Mouse (Mus musculus): ENCODE results near the gene Akap13. TPM values are rescaled to one million over a fixed set of nuclear protein-coding genes. Genes with fewer than 3 reads are reported as not detected.

Gene Akap13
- polyA plus RNA-seq, 1 experiment from 2014 or later = 12.0 TPM

DNA sequence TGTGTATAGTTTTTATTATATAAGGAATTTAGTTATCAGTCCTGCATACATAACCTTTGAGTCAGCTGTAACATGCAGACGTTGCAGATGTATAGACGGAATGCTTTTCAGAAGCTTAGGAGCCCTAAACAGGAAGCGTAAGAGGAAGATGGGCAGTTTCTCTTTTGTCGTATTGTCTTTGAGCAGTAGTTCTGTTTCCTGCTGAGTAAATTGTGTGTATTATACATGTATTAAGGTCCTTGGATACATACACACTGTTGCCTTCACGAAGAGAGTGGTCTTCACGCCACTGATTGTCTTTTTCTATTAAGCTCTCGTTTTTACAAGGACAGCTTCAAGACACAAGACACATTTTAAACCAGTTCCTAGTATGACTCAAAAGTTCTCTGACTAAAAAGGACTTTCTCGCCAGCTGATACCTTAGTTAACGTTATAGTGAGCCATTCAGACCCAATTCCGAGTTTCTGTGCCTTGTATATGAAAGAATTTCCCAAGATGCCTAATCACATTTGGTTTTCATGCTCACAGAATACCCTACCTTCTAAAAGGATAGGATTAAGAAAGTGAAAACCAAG is 245.5 kb downstream of the Akap13 start:
- WGBS = 92% methylated on average over 10 of the region's 10 CpGs
- no peak overlapping the region for H3K27ac ChIP-seq (ENCODE audit: low read length)
- H3K4me3 ChIP-seq (replicated peaks; ENCODE audit: low read length) = no peak overlapping the region
- H3K4me1 ChIP-seq (replicated peaks; ENCODE audit: control insufficient read depth, insufficient read depth, low read length) = no peaks in the 10 kb centered on the region
- ATAC-seq = no peak
- H3K9ac ChIP-seq (replicated peaks; ENCODE audit: low read depth, low read length) = no peak overlapping the region
- no peaks in the 10 kb centered on the region for H3K27me3 ChIP-seq (replicated peaks; ENCODE audit: control insufficient read depth, insufficient read depth, low read length)
- H3K4me2 ChIP-seq (ENCODE audit: low read length) = no peak overlapping the region
- H3K9me3 ChIP-seq (ENCODE audit: control insufficient read depth, low read length) = no peaks in the 10 kb centered on the region
- H3K36me3 ChIP-seq (ENCODE audit: control insufficient read depth, insufficient read depth) = peaks cover 2% of the 10 kb centered on the region; the same call in 1 of the 2 replicates

DNA sequence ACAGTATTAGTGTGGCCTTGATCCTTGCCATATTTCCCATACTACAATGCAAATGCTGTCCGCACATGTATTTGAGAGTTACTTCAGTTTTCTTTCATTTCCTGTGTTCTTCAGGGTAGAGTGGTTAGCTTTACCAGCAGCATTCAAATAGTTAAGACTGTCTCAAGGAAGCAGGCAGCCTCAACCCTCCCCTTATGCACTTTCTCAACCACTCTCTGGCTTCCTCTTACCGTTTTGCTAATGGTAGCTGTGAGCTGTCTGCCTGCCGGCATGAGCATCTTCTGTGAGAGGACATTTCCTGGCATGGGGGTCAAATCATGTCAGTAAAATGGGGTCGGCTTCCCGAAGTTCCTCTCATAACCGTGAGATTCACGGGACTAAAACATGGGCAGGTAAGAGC is 246.4 kb downstream of the Akap13 start:
- Histone ChIP-seq H3K27ac (ENCODE audit: low read length) (no peak overlapping the region), H3K36me3 (ENCODE audit: control insufficient read depth, insufficient read depth) (peaks cover 2% of the 10 kb centered on the region; the same call in 1 of the 2 replicates), H3K9ac (replicated peaks; ENCODE audit: low read depth, low read length) (no peak overlapping the region), H3K4me1 (replicated peaks; ENCODE audit: control insufficient read depth, insufficient read depth, low read length) (no peaks in the 10 kb centered on the region), H3K9me3 (ENCODE audit: control insufficient read depth, low read length) (no peaks in the 10 kb centered on the region), H3K27me3 (replicated peaks; ENCODE audit: control insufficient read depth, insufficient read depth, low read length) (no peaks in the 10 kb centered on the region), H3K4me3 (replicated peaks; ENCODE audit: low read length) (no peak overlapping the region), H3K4me2 (ENCODE audit: low read length) (no peak overlapping the region)
- 89% methylated on average over 7 of the region's 7 CpGs for WGBS
- ATAC-seq = no peak

DNA sequence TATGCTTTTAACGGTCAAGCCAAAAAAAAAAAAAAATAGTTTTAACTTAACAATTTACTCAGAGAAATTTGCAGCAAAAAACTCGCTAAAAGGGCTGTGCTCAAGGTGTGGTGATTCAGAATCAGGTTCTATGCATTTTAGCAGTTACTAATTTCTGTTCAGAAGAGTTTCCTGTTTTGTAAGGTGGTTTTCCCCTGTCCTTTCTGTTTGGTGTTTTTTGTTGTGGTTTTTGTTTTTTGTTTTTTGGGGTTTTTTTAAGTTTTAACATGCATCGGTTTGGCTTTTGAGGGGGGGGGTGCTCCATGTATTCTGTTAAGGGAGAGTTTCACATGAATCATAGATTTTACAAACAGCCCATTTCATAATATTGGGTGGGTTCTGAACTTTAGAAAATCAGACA is 247.0 kb downstream of the Akap13 start:
- no peak overlapping the region for H3K4me3 ChIP-seq (replicated peaks; ENCODE audit: low read length)
- no peaks in the 10 kb centered on the region for H3K27me3 ChIP-seq (replicated peaks; ENCODE audit: control insufficient read depth, insufficient read depth, low read length)
- H3K9me3 ChIP-seq (ENCODE audit: control insufficient read depth, low read length) = no peaks in the 10 kb centered on the region
- H3K4me1 ChIP-seq (replicated peaks; ENCODE audit: control insufficient read depth, insufficient read depth, low read length) = no peaks in the 10 kb centered on the region
- H3K4me2 ChIP-seq (ENCODE audit: low read length) = no peak overlapping the region
- WGBS = 91% methylated on average over 3 of the region's 3 CpGs
- H3K27ac ChIP-seq (ENCODE audit: low read length) = no peak overlapping the region
- H3K9ac ChIP-seq (replicated peaks; ENCODE audit: low read depth, low read length) = no peak overlapping the region
- no peak for ATAC-seq
- H3K36me3 ChIP-seq (ENCODE audit: control insufficient read depth, insufficient read depth) = peaks cover under 1% of the 10 kb centered on the region; the same call in 1 of the 2 replicates

DNA sequence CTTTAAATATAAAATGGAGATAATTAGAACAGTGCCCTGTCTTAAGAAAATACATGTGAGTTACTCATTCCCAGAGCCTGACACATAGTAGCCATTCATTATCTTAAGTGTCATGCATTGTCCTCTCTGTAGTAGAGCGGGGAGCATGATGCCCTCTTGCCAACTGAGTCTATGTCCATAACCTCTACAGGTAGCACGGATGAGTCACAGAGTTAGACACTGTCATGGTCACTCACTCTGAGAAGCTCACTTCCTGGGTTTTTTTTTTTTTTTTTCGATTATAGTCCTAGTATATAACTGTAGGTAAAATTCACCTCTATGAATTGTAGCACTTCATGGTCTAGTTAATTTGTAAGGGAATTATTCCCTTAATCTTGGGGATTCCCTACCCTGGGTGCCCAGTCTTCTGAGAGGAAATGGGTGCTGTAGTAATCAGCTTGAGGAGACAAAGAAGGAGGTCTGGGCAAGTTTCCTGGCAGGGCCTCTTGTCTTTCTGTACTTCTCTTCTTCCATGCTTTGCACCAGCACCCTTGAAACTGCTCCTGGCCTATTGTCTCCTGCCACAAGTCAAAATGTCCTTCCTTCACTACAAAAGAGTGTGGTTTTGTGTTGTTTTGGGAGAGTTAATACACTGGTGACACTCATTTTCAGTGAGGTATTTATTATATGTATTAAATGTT is 247.8 kb downstream of the Akap13 start:
- Histone ChIP-seq H3K4me1 (replicated peaks; ENCODE audit: control insufficient read depth, insufficient read depth, low read length) (no peaks in the 10 kb centered on the region), H3K9me3 (ENCODE audit: control insufficient read depth, low read length) (no peaks in the 10 kb centered on the region), H3K9ac (replicated peaks; ENCODE audit: low read depth, low read length) (no peak overlapping the region), H3K27me3 (replicated peaks; ENCODE audit: control insufficient read depth, insufficient read depth, low read length) (no peaks in the 10 kb centered on the region), H3K36me3 (ENCODE audit: control insufficient read depth, insufficient read depth) (no peaks in the 10 kb centered on the region), H3K27ac (ENCODE audit: low read length) (no peak overlapping the region), H3K4me3 (replicated peaks; ENCODE audit: low read length) (no peak overlapping the region), H3K4me2 (ENCODE audit: low read length) (no peak overlapping the region)
- WGBS = 89% methylated on average over 3 of the region's 3 CpGs
- ATAC-seq = no peak

DNA sequence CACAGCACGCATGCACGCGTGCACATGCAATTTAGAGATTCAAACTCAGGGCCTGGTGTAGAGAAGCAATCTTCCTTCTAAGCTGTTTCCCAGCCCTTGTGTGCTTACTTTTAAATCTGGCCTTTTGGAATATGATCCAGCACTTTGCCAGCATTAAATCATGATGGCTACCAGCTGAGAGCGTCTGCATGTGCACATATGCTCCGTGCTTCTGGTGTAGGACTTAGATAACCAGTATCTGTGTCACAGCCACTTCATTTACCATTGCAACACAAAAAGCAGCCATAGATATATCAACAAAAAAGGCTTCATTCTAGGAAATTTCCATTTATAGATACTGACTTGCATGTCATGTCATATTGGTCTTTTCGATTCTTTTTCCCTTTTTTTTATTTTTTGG is 249.5 kb downstream of the Akap13 start:
- no peak for ATAC-seq
- Histone ChIP-seq H3K9me3 (ENCODE audit: control insufficient read depth, low read length) (no peaks in the 10 kb centered on the region), H3K4me2 (ENCODE audit: low read length) (no peak overlapping the region), H3K4me1 (replicated peaks; ENCODE audit: control insufficient read depth, insufficient read depth, low read length) (no peaks in the 10 kb centered on the region), H3K27ac (ENCODE audit: low read length) (no peak overlapping the region; the same call in 1 of the 2 replicates), H3K27me3 (replicated peaks; ENCODE audit: control insufficient read depth, insufficient read depth, low read length) (no peaks in the 10 kb centered on the region), H3K36me3 (ENCODE audit: control insufficient read depth, insufficient read depth) (no peaks in the 10 kb centered on the region), H3K9ac (replicated peaks; ENCODE audit: low read depth, low read length) (no peak overlapping the region), H3K4me3 (replicated peaks; ENCODE audit: low read length) (no peak overlapping the region)
- WGBS = 92% methylated on average over 6 of the region's 6 CpGs

DNA sequence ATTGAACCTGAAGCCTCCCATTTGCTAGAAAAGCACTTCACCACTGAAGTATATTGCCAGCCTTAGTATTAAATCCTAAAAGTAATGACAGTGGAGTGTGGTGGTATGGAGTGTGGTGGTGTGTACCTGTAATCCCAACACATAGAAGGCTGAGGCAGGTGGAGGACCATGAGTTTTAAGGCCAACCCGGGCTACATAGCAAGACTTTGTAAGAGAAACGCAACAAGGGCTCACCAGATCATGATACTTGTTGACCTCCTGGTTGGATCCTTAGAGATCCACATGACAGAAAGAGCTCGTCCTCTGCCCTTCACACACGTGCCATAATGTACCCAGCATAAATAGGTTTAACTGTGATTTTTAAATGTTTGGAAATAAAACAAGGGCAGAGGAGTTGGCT is 254.6 kb downstream of the Akap13 start:
- Histone ChIP-seq H3K4me3 (replicated peaks; ENCODE audit: low read length) (no peak overlapping the region), H3K9me3 (ENCODE audit: control insufficient read depth, low read length) (no peaks in the 10 kb centered on the region), H3K9ac (replicated peaks; ENCODE audit: low read depth, low read length) (no peak overlapping the region), H3K36me3 (ENCODE audit: control insufficient read depth, insufficient read depth) (no peaks in the 10 kb centered on the region), H3K27ac (ENCODE audit: low read length) (no peak overlapping the region), H3K4me1 (replicated peaks; ENCODE audit: control insufficient read depth, insufficient read depth, low read length) (no peaks in the 10 kb centered on the region), H3K4me2 (ENCODE audit: low read length) (no peak overlapping the region), H3K27me3 (replicated peaks; ENCODE audit: control insufficient read depth, insufficient read depth, low read length) (no peaks in the 10 kb centered on the region)
- no peak for ATAC-seq
- 97% methylated on average over 4 of the region's 4 CpGs for WGBS

DNA sequence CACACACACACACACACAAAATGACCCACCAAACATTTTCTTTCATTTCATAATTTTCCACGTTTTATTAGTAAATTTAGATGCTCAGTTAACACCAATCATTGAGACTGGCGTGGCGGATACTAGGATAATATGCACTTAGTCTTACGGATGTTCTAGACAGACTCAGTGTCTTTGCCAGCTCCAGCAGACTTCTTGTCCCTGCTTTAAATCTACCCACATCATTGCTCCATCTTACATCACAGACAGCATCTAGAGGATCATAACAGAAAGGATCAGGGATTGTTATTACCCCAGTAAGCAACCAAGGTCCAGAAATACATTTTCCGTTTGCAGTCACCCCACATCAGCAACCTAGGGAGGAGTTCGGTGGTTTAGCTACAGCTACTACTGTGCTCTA is 255.6 kb downstream of the Akap13 start:
- H3K4me2 ChIP-seq (ENCODE audit: low read length) = no peak overlapping the region
- H3K9ac ChIP-seq (replicated peaks; ENCODE audit: low read depth, low read length) = no peak overlapping the region
- no peaks in the 10 kb centered on the region for H3K36me3 ChIP-seq (ENCODE audit: control insufficient read depth, insufficient read depth)
- WGBS = 95% methylated on average over 6 of the region's 6 CpGs
- no peak for ATAC-seq
- H3K4me1 ChIP-seq (replicated peaks; ENCODE audit: control insufficient read depth, insufficient read depth, low read length) = no peaks in the 10 kb centered on the region
- H3K9me3 ChIP-seq (ENCODE audit: control insufficient read depth, low read length) = no peaks in the 10 kb centered on the region
- H3K4me3 ChIP-seq (replicated peaks; ENCODE audit: low read length) = no peak overlapping the region
- H3K27me3 ChIP-seq (replicated peaks; ENCODE audit: control insufficient read depth, insufficient read depth, low read length) = no peaks in the 10 kb centered on the region
- no peak overlapping the region for H3K27ac ChIP-seq (ENCODE audit: low read length)

DNA sequence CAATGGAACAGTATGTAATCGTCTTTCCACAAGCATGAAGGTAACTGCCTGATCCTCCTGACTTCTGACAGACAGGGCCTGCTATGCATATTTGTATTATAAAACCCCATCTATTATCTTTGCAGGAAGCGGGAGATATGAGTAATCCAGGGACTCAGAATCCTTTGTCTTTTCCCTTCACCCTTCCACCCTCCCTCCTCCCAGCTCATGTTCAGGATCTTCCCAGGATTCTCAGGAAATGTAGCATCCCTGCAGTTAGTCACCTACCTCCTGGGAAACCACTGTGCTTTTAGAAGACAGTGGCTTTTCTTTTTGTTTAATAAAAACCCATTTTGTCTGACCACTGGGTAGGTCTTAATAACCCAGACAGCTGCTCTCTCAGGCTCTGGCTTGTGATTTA is 256.1 kb downstream of the Akap13 start:
- no peak overlapping the region for H3K4me3 ChIP-seq (replicated peaks; ENCODE audit: low read length)
- ATAC-seq = no peak
- 74% methylated on average over 2 of the region's 2 CpGs for WGBS

DNA sequence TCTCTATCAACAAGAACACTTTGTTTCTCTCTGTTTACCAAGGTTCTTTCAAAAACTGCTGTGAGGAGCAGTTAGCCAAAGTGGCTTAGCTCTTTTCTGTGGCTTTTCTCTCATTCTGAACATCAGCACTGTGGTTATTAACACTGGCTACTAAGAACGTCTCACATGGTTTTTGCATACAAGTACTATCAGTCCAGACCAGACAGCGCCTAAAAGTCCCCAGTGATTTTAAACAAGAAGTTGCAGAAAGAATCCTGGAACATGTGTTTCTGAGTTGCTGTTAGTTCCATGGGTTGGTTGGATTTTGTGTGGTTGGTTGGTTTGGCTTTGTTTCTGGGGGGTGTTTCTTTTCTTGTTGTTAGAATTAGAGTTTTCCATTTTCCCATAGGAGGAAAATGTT is 257.5 kb downstream of the Akap13 start:
- ATAC-seq = no peak
- no peak overlapping the region for H3K4me2 ChIP-seq (ENCODE audit: low read length)
- no peaks in the 10 kb centered on the region for H3K4me1 ChIP-seq (replicated peaks; ENCODE audit: control insufficient read depth, insufficient read depth, low read length)
- H3K9ac ChIP-seq (replicated peaks; ENCODE audit: low read depth, low read length) = no peak overlapping the region
- WGBS = 60% methylated on average over 2 of the region's 2 CpGs
- no peaks in the 10 kb centered on the region for H3K36me3 ChIP-seq (ENCODE audit: control insufficient read depth, insufficient read depth)
- H3K27me3 ChIP-seq (replicated peaks; ENCODE audit: control insufficient read depth, insufficient read depth, low read length) = no peaks in the 10 kb centered on the region
- H3K27ac ChIP-seq (ENCODE audit: low read length) = no peak overlapping the region
- no peaks in the 10 kb centered on the region for H3K9me3 ChIP-seq (ENCODE audit: control insufficient read depth, low read length)
- H3K4me3 ChIP-seq (replicated peaks; ENCODE audit: low read length) = no peak overlapping the region

More for the DNA sequence above, 256.1 kb downstream of the Akap13 start:
- no peak overlapping the region for H3K27ac ChIP-seq (ENCODE audit: low read length)
- no peak overlapping the region for H3K4me2 ChIP-seq (ENCODE audit: low read length)
- no peaks in the 10 kb centered on the region for H3K36me3 ChIP-seq (ENCODE audit: control insufficient read depth, insufficient read depth)
- no peak overlapping the region for H3K9ac ChIP-seq (replicated peaks; ENCODE audit: low read depth, low read length)
- H3K9me3 ChIP-seq (ENCODE audit: control insufficient read depth, low read length) = no peaks in the 10 kb centered on the region
- no peaks in the 10 kb centered on the region for H3K4me1 ChIP-seq (replicated peaks; ENCODE audit: control insufficient read depth, insufficient read depth, low read length)
- H3K27me3 ChIP-seq (replicated peaks; ENCODE audit: control insufficient read depth, insufficient read depth, low read length) = no peaks in the 10 kb centered on the region
